Mouse (Mus musculus): ENCODE measurements around the gene Zfp831. TPM values are rescaled to one million over a fixed set of nuclear protein-coding genes. Genes with fewer than 3 reads are reported as not detected.

Zfp831 gene
- total RNA-seq, 2 experiments from 2014 or later, result 0.03 to 0.10 TPM

DNA sequence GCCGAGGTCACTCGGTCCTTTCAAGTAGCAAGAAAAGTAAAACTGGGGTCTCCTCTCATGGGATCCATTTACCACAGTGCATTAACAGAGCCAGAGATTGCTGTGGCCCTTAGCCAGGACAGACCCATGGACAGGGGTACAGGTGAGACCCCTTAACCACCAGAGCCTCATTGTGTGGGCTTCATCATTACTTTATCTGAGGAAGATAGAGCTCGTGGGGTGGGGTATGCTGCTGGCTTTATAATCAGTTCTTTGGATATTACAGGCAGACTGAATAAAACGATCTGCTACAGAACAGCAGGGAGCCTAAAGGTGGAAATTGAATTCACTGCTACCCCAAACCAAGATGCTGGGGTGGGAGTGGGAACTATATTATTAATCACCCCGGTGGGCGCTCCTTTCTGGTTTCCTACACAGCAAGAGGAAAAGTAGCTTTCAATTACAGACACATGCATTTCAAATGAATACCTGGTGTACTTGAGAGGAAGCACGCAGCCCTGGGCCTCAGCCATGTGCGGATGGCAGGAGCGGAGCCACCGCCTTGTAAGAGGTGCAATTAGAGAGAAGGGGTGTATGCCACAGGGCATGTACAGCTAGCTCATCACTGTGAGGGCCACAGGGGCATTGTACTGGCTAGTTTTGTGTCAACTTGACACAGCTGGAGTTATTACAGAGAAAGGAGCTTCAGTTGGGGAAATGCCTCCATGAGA, 83.9 kb downstream of the Zfp831 start:
- DNase-seq, result no peak

DNA sequence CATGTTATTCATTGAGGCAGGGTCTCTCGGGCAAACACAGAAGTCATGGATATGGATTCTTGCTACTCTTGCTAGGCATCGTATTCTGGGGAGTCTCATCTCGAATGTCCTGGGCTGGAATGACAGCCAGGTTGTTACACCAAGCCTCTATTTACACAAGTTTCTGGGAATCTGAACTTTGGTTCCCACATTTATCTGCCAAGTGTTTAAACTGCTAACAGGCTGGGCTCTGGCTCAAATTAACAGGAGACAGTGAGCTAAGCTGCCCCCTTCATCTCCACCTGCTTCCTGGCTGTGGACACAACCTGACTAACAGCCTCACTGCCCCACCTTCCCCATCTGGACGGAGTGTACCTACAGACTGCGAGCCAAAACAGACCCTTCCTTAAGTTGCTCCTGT, 88.6 kb downstream of the Zfp831 start:
- DNase-seq, result no peak

- DNase-seq, result no peak
Observed at GRCm38 (mm10) chr2:174735270-174735669, 91.9 kb downstream of the Zfp831 start.

GRCm38 (mm10) chr2:174747182-174747581, 103.8 kb downstream of the Zfp831 start:
- no peak for DNase-seq

DNA sequence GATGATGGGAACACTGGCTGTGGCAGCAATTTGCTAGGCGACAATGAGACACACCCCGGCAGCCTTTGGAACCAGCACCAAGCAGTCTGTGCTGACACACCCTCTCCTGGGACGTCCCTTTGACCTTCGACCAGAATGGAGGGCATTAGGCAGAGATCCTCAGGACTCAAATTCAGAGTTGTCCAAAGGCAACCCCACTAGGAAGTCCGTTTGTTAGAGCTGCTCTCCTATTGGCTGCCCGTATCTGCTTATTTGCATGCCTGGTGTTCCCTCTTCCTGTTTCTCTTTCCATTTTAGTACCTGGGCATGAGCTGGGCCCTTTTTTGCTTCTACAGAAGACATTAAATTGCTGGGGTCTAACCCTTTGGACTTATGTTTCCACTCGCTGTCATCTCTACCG, 105.0 kb downstream of the Zfp831 start:
- no peak for DNase-seq

GRCm38 (mm10) chr2:174753197-174753596, 109.9 kb downstream of the Zfp831 start:
- DNase-seq, result no peak

DNA sequence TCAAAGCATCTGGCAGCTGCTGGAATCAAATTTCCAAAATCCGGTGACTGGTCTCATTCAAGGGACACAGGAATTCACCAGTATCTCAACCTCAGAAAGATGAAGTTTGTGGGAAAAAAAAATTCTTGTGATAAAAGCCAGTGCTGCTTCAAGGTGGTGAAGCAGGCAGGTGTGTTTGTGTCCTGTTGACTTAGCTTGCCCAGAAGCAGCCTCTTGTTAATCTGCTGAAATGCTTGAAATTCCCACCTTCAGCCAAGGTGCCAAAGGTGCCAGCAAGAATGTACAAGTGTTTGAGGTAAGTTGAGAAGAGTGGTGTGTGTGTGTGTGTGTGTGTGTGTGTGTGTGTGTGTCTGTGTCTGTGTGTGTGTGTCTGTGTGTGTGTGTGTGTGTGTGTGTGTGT, 110.9 kb downstream of the Zfp831 start:
- no peak for DNase-seq

GRCm38 (mm10) chr2:174759189-174759588, 115.9 kb downstream of the Zfp831 start:
- no peak for DNase-seq

Other genes with a start within 250 kb of the Zfp831 start
- 10 to 100 TPM; 54.9 to 55.8 TPM for gene Nelfcd, start 227.7 kb upstream of the Zfp831 start, total RNA-seq (2021)
- 100 to 1,000 TPM; 153 to 175 TPM for gene Ctsz, start 204.5 kb upstream of the Zfp831 start, total RNA-seq (2021)
- under 1 TPM; 0.40 to 0.86 TPM for gene Tubb1, start 192.8 kb upstream of the Zfp831 start, total RNA-seq (2021)
- gene Atp5e, start 179.4 kb upstream of the Zfp831 start, total RNA-seq (2021), result 100 to 1,000 TPM; 528 to 595 TPM
- gene Prelid3b, start 170.5 kb upstream of the Zfp831 start, total RNA-seq (2021), result 100 to 1,000 TPM; 121 to 124 TPM
- 10 to 100 TPM; 12.6 to 18.9 TPM for gene Edn3, start 117.1 kb downstream of the Zfp831 start, total RNA-seq (2021)

All from adrenal gland, postnatal 36 days (tissue).